Mouse (Mus musculus) kidney, adult 18-20 months (tissue): ENCODE results near the gene Gm10354.
"Not testable (repeated sequence)": the region's sequence is repeated elsewhere in the genome, so short reads cannot be mapped to it uniquely, and the experiment has no call there.

Experiments used
- DNase-seq: peaks from one replicate; pipeline ENCODE4 v3.0.0; 2021

Gm10354 gene

GRCm38 (mm10) chr5:14978835-14979234 lies at the start of gene Gm10354:
Gm10354 (minus strand) TSS chr5:14978935.
- DNase-seq, result not testable (repeated sequence)

- DNase-seq, result not testable (repeated sequence)
These were observed 45.6 kb upstream of the Gm10354 start for GRCm38 (mm10) chr5:15024316-15024715.

- not testable (repeated sequence) for DNase-seq
These were observed 41.3 kb upstream of the Gm10354 start for GRCm38 (mm10) chr5:15020067-15020466.

GRCm38 (mm10) chr5:15010639-15011582 lies 32.2 kb upstream of the Gm10354 start:
- DNase-seq, result not testable (repeated sequence)

GRCm38 (mm10) chr5:15006907-15007306 lies 28.2 kb upstream of the Gm10354 start:
- DNase-seq, result not testable (repeated sequence)

GRCm38 (mm10) chr5:15006288-15006687 lies 27.6 kb upstream of the Gm10354 start:
- not testable (repeated sequence) for DNase-seq

GRCm38 (mm10) chr5:15005584-15005983 lies 26.8 kb upstream of the Gm10354 start:
- DNase-seq, result not testable (repeated sequence)

GRCm38 (mm10) chr5:15004569-15005562 lies 26.1 kb upstream of the Gm10354 start:
- not testable (repeated sequence) for DNase-seq

GRCm38 (mm10) chr5:14998077-14998476 lies 19.3 kb upstream of the Gm10354 start:
- DNase-seq, result not testable (repeated sequence)

GRCm38 (mm10) chr5:14997556-14997955 lies 18.8 kb upstream of the Gm10354 start:
- DNase-seq, result peak; percentile 43

- not testable (repeated sequence) for DNase-seq
These were observed 18.0 kb upstream of the Gm10354 start for GRCm38 (mm10) chr5:14996670-14997249.

- DNase-seq, result not testable (repeated sequence)
These were observed 15.4 kb upstream of the Gm10354 start for GRCm38 (mm10) chr5:14994124-14994523.

GRCm38 (mm10) chr5:14990375-14991158 lies 11.8 kb upstream of the Gm10354 start:
- not testable (repeated sequence) for DNase-seq

GRCm38 (mm10) chr5:14986649-14987387 lies 8.1 kb upstream of the Gm10354 start:
- not testable (repeated sequence) for DNase-seq

GRCm38 (mm10) chr5:14977368-14977767 lies 1.4 kb downstream of the Gm10354 start:
- not testable (repeated sequence) for DNase-seq

GRCm38 (mm10) chr5:14975294-14975693 lies 3.4 kb downstream of the Gm10354 start:
- not testable (repeated sequence) for DNase-seq

- not testable (repeated sequence) for DNase-seq
These were observed 5.9 kb downstream of the Gm10354 start for GRCm38 (mm10) chr5:14972841-14973240.

- not testable (repeated sequence) for DNase-seq
These were observed 14.9 kb downstream of the Gm10354 start for GRCm38 (mm10) chr5:14963821-14964220.

- not testable (repeated sequence) for DNase-seq
These were observed 17.2 kb downstream of the Gm10354 start for GRCm38 (mm10) chr5:14961502-14961901.

GRCm38 (mm10) chr5:14955928-14956706 lies 22.6 kb downstream of the Gm10354 start:
- DNase-seq, result not testable (repeated sequence)
